Mouse (Mus musculus): ENCODE measurements around the gene Krt81.

GRCm38 (mm10) chr15:101436611-101437010 lies 26.9 kb downstream of the Krt81 start:
- TF ChIP-seq ZC3H11A (IDR thresholded peaks at IDR 0.05; ENCODE audit: low read depth, low read length) (no peak), CTCF (IDR thresholded peaks at IDR 0.05 in 2 of 3, conservative IDR thresholded peaks at IDR 0.05 in 1 of 3; ENCODE audit: control insufficient read depth in 1 of 3, insufficient read depth in 1 of 3, low read depth in 2 of 3, low read length in 3 of 3, poor library complexity in 1 of 3, severe bottlenecking in 1 of 3) (no peak), ZNF384 (IDR thresholded peaks at IDR 0.05; ENCODE audit: low read depth, low read length) (no peak), NELFE (IDR thresholded peaks at IDR 0.05; ENCODE audit: low read depth, low read length) (no peak), JUND (IDR thresholded peaks at IDR 0.05; ENCODE audit: low read depth, low read length) (no peak), EP300 (IDR thresholded peaks at IDR 0.05; ENCODE audit: low read depth in 1 of 2, low read length in 2 of 2) (no peak), TAL1 (IDR thresholded peaks at IDR 0.05; ENCODE audit: low read length) (no peak), POLR2A (IDR thresholded peaks at IDR 0.05; ENCODE audit: control insufficient read depth in 1 of 2, insufficient read depth in 1 of 2, low read depth in 1 of 2, low read length in 2 of 2, poor library complexity in 1 of 2) (no peak), RCOR1 (IDR thresholded peaks at IDR 0.05; ENCODE audit: low read depth, low read length) (no peak), ZKSCAN1 (IDR thresholded peaks at IDR 0.05; ENCODE audit: low read depth, low read length) (no peak), MAZ (IDR thresholded peaks at IDR 0.05; ENCODE audit: low read depth, low read length) (no peak)

Data from MEL (cell line).